Mouse (Mus musculus) MEL (cell line): Measurements from ENCODE around the gene Wdr70.

Source experiments
- BHLHE40 ChIP-seq: IDR thresholded peaks from 2 replicates; pipeline ENCODE4 v1.6.1; 2012; ENCODE audit warnings: low read depth, mild to moderate bottlenecking, inconsistent platforms, low read length, improper control_type of control experiment, borderline replicate concordance
- CHD1 ChIP-seq: IDR thresholded peaks from 2 replicates; pipeline ENCODE4 v1.6.1; 2012; ENCODE audit warnings: low read depth, mild to moderate bottlenecking, inconsistent platforms, low read length, improper control_type of control experiment
- CTCF ChIP-seq, 3 experiments: IDR thresholded peaks in 2 of 3; conservative IDR thresholded peaks in 1 of 3; 2 replicates each; pipeline ENCODE4 v1.5.1; 2011 to 2012; ENCODE audit warnings: low read length in 3 of 3, low read depth in 2 of 3, mild to moderate bottlenecking in 2 of 3, improper control_type of control experiment in 1 of 3, inconsistent platforms in 1 of 3, mixed read lengths in 1 of 3, moderate library complexity in 1 of 3; ENCODE audit not compliant: control insufficient read depth in 1 of 3, insufficient read depth in 1 of 3, poor library complexity in 1 of 3, severe bottlenecking in 1 of 3
- EP300 ChIP-seq, 2 experiments: IDR thresholded peaks; 2 replicates each; pipeline ENCODE4 v1.6.1; 2011; ENCODE audit warnings: improper control_type of control experiment in 2 of 2, low read length in 2 of 2, low read depth in 1 of 2, mild to moderate bottlenecking in 1 of 2
- GABPA ChIP-seq: IDR thresholded peaks from 2 replicates; pipeline ENCODE4 v1.6.1; 2012; ENCODE audit warnings: low read depth, mild to moderate bottlenecking, inconsistent platforms, low read length, improper control_type of control experiment, moderate library complexity
- MEF2A ChIP-seq: IDR thresholded peaks from 2 replicates; pipeline ENCODE4 v1.6.1; 2014; ENCODE audit warnings: low read depth, mild to moderate bottlenecking, inconsistent platforms, low read length, improper control_type of control experiment; ENCODE audit not compliant: poor library complexity, insufficient replicate concordance, severe bottlenecking; ENCODE audit errors: extremely low read depth
- POLR2A ChIP-seq, 2 experiments: IDR thresholded peaks; 2 replicates each; pipeline ENCODE4 v1.6.1; 2011 to 2012; ENCODE audit warnings: low read length in 2 of 2, mild to moderate bottlenecking in 2 of 2, control low read depth in 1 of 2, improper control_type of control experiment in 1 of 2, low read depth in 1 of 2, moderate library complexity in 1 of 2; ENCODE audit not compliant: control insufficient read depth in 1 of 2, insufficient read depth in 1 of 2, poor library complexity in 1 of 2
- RCOR1 ChIP-seq: IDR thresholded peaks from 2 replicates; pipeline ENCODE4 v1.6.1; 2012; ENCODE audit warnings: low read depth, mild to moderate bottlenecking, inconsistent platforms, low read length, improper control_type of control experiment
- ZKSCAN1 ChIP-seq: IDR thresholded peaks from 2 replicates; pipeline ENCODE4 v1.6.1; 2012; ENCODE audit warnings: low read depth, mild to moderate bottlenecking, inconsistent platforms, low read length, improper control_type of control experiment, moderate library complexity
- ZMIZ1 ChIP-seq: IDR thresholded peaks from 2 replicates; pipeline ENCODE4 v1.6.1; 2012; ENCODE audit warnings: low read depth, mild to moderate bottlenecking, inconsistent platforms, low read length, improper control_type of control experiment, moderate library complexity
- ZNF384 ChIP-seq: IDR thresholded peaks from 2 replicates; pipeline ENCODE4 v1.6.1; 2012; ENCODE audit warnings: low read depth, mild to moderate bottlenecking, inconsistent platforms, low read length, improper control_type of control experiment

- TF ChIP-seq GABPA (no peak), CTCF (IDR thresholded peaks at IDR 0.05 in 2 of 3, conservative IDR thresholded peaks at IDR 0.05 in 1 of 3; ENCODE audit: control insufficient read depth in 1 of 3, insufficient read depth in 1 of 3, low read depth in 2 of 3, low read length in 3 of 3, poor library complexity in 1 of 3, severe bottlenecking in 1 of 3) (no peak), EP300 (IDR thresholded peaks at IDR 0.05; ENCODE audit: low read depth in 1 of 2, low read length in 2 of 2) (no peak), CHD1 (no peak), BHLHE40 (no peak), ZNF384 (no peak), RCOR1 (no peak), ZMIZ1 (no peak), POLR2A (IDR thresholded peaks at IDR 0.05; ENCODE audit: control insufficient read depth in 1 of 2, insufficient read depth in 1 of 2, low read depth in 1 of 2, low read length in 2 of 2, poor library complexity in 1 of 2) (no peak), MEF2A (no peak), ZKSCAN1 (no peak)
These were observed 32.3 kb upstream of the Wdr70 start for GRCm38 (mm10) chr15:8131268-8131667.
